Mouse (Mus musculus) MEL (cell line): ENCODE data around the gene Itpk1. TPM values are rescaled to one million over a fixed set of nuclear protein-coding genes. Genes with fewer than 3 reads are reported as not detected.

Experiments used
- DNase-seq: peaks from one replicate; pipeline ENCODE4 v3.0.0; 2011; ENCODE audit warnings: low read depth, low spot score
- H3K27ac ChIP-seq: 2 replicates; pipeline ENCODE4 v1.5.1; 2012; ENCODE audit warnings: low read depth, mild to moderate bottlenecking, control low read depth, low read length, moderate library complexity; ENCODE audit not compliant: control insufficient read depth
- H3K27me3 ChIP-seq, 2 experiments: fragments of 150-350 bp in 1 of 2; sonication (generic) in 1 of 2; 2 replicates each; pipeline ENCODE4 v1.6.1; 2012; ENCODE audit warnings: low read length in 2 of 2, mild to moderate bottlenecking in 2 of 2, improper control_type of control experiment in 1 of 2, moderate library complexity in 1 of 2; ENCODE audit not compliant: insufficient read depth in 2 of 2, control insufficient read depth in 1 of 2
- H3K36me3 ChIP-seq, 2 experiments: 2 replicates each; pipeline ENCODE4 v1.6.1; 2012 to 2014; ENCODE audit warnings: low read length in 2 of 2, improper control_type of control experiment in 1 of 2, inconsistent platforms in 1 of 2, mild to moderate bottlenecking in 1 of 2; ENCODE audit not compliant: insufficient read depth in 2 of 2, control insufficient read depth in 1 of 2
- H3K4me1 ChIP-seq, 2 experiments: fragments of 150-350 bp in 1 of 2; sonication (generic) in 1 of 2; 2 replicates each; pipeline ENCODE4 v1.6.1; 2012; ENCODE audit warnings: low read length in 2 of 2, improper control_type of control experiment in 1 of 2, mild to moderate bottlenecking in 1 of 2; ENCODE audit not compliant: insufficient read depth in 2 of 2, control insufficient read depth in 1 of 2
- H3K4me3 ChIP-seq, 2 experiments: fragments of 150-350 bp in 1 of 2; sonication (generic) in 1 of 2; 2 replicates each; pipeline ENCODE4 v1.5.1; 2012; ENCODE audit warnings: low read depth in 2 of 2, low read length in 2 of 2, mild to moderate bottlenecking in 2 of 2, moderate library complexity in 2 of 2, control low read depth in 1 of 2, improper control_type of control experiment in 1 of 2; ENCODE audit not compliant: control insufficient read depth in 1 of 2, insufficient read depth in 1 of 2
- H3K79me2 ChIP-seq: 2 replicates; pipeline ENCODE4 v1.6.1; 2012; ENCODE audit warnings: mild to moderate bottlenecking, low read length, moderate library complexity; ENCODE audit not compliant: control insufficient read depth, poor library complexity, insufficient read depth
- H3K9ac ChIP-seq: 2 replicates; pipeline ENCODE4 v1.6.1; 2012; ENCODE audit warnings: low read depth, mild to moderate bottlenecking, control low read depth, low read length, moderate library complexity; ENCODE audit not compliant: control insufficient read depth, poor library complexity, severe bottlenecking
- H3K9me3 ChIP-seq: fragments of 150-350 bp; sonication (generic); replicated peaks from 2 replicates; pipeline ENCODE4 v1.6.1; 2012; ENCODE audit warnings: mild to moderate bottlenecking, low read length, improper control_type of control experiment, moderate library complexity; ENCODE audit not compliant: insufficient read depth
- BHLHE40 ChIP-seq: IDR thresholded peaks from 2 replicates; pipeline ENCODE4 v1.6.1; 2012; ENCODE audit warnings: low read depth, mild to moderate bottlenecking, inconsistent platforms, low read length, improper control_type of control experiment, borderline replicate concordance
- CHD2 ChIP-seq: IDR thresholded peaks from 2 replicates; pipeline ENCODE4 v1.6.1; 2011; ENCODE audit warnings: low read length, improper control_type of control experiment
- CTCF ChIP-seq, 3 experiments: IDR thresholded peaks in 2 of 3; conservative IDR thresholded peaks in 1 of 3; 2 replicates each; pipeline ENCODE4 v1.5.1; 2011 to 2012; ENCODE audit warnings: low read length in 3 of 3, low read depth in 2 of 3, mild to moderate bottlenecking in 2 of 3, improper control_type of control experiment in 1 of 3, inconsistent platforms in 1 of 3, mixed read lengths in 1 of 3, moderate library complexity in 1 of 3; ENCODE audit not compliant: control insufficient read depth in 1 of 3, insufficient read depth in 1 of 3, poor library complexity in 1 of 3, severe bottlenecking in 1 of 3
- ELF1 ChIP-seq: IDR thresholded peaks from 2 replicates; pipeline ENCODE4 v1.6.1; 2014; ENCODE audit warnings: low read depth, mild to moderate bottlenecking, inconsistent platforms, low read length, improper control_type of control experiment, moderate library complexity
- ETS1 ChIP-seq: IDR thresholded peaks from 2 replicates; pipeline ENCODE4 v1.6.1; 2012; ENCODE audit warnings: low read depth, mild to moderate bottlenecking, inconsistent platforms, low read length, improper control_type of control experiment, moderate library complexity
- GATA1 ChIP-seq: IDR thresholded peaks from 2 replicates; pipeline ENCODE4 v1.6.1; 2011; ENCODE audit warnings: low read depth, low read length, improper control_type of control experiment
- HCFC1 ChIP-seq: IDR thresholded peaks from 2 replicates; pipeline ENCODE4 v1.6.1; 2012; ENCODE audit warnings: low read depth, mild to moderate bottlenecking, inconsistent platforms, low read length, improper control_type of control experiment, moderate library complexity
- KAT2A ChIP-seq: conservative IDR thresholded peaks from 2 replicates; pipeline ENCODE4 v1.6.1; 2012; ENCODE audit warnings: low read depth, low read length, improper control_type of control experiment, inconsistent platforms
- MAX ChIP-seq: IDR thresholded peaks from 2 replicates; pipeline ENCODE4 v1.6.1; 2011; ENCODE audit warnings: low read length, improper control_type of control experiment
- MAZ ChIP-seq: IDR thresholded peaks from 2 replicates; pipeline ENCODE4 v1.6.1; 2012; ENCODE audit warnings: low read depth, mild to moderate bottlenecking, inconsistent platforms, low read length, improper control_type of control experiment
- MEF2A ChIP-seq: IDR thresholded peaks from 2 replicates; pipeline ENCODE4 v1.6.1; 2014; ENCODE audit warnings: low read depth, mild to moderate bottlenecking, inconsistent platforms, low read length, improper control_type of control experiment; ENCODE audit not compliant: poor library complexity, insufficient replicate concordance, severe bottlenecking; ENCODE audit errors: extremely low read depth
- MXI1 ChIP-seq: IDR thresholded peaks from 2 replicates; pipeline ENCODE4 v1.6.1; 2011; ENCODE audit warnings: mild to moderate bottlenecking, low read depth, low read length, improper control_type of control experiment
- MYB ChIP-seq: IDR thresholded peaks from 2 replicates; pipeline ENCODE4 v1.6.1; 2011; ENCODE audit warnings: mild to moderate bottlenecking, low read depth, low read length, improper control_type of control experiment
- MYC ChIP-seq: IDR thresholded peaks from 2 replicates; pipeline ENCODE4 v1.6.1; 2011; ENCODE audit warnings: low read depth, mild to moderate bottlenecking, low read length, improper control_type of control experiment, moderate library complexity
- NELFE ChIP-seq: IDR thresholded peaks from 2 replicates; pipeline ENCODE4 v1.6.1; 2011; ENCODE audit warnings: low read depth, low read length, improper control_type of control experiment
- POLR2A ChIP-seq, 2 experiments: IDR thresholded peaks; 2 replicates each; pipeline ENCODE4 v1.6.1; 2011 to 2012; ENCODE audit warnings: low read length in 2 of 2, mild to moderate bottlenecking in 2 of 2, control low read depth in 1 of 2, improper control_type of control experiment in 1 of 2, low read depth in 1 of 2, moderate library complexity in 1 of 2; ENCODE audit not compliant: control insufficient read depth in 1 of 2, insufficient read depth in 1 of 2, poor library complexity in 1 of 2
- POLR2AphosphoS2 ChIP-seq: IDR thresholded peaks from 2 replicates; pipeline ENCODE4 v1.6.1; 2011; ENCODE audit warnings: low read length, improper control_type of control experiment
- POLR2AphosphoS5 ChIP-seq: IDR thresholded peaks from 2 replicates; pipeline ENCODE4 v1.6.1; 2012; ENCODE audit warnings: low read depth, borderline replicate concordance, mild to moderate bottlenecking, inconsistent platforms, low read length, moderate library complexity, mixed read lengths
- RAD21 ChIP-seq: IDR thresholded peaks from 2 replicates; pipeline ENCODE4 v1.6.1; 2011; ENCODE audit warnings: mild to moderate bottlenecking, low read depth, low read length, improper control_type of control experiment
- RCOR1 ChIP-seq: IDR thresholded peaks from 2 replicates; pipeline ENCODE4 v1.6.1; 2012; ENCODE audit warnings: low read depth, mild to moderate bottlenecking, inconsistent platforms, low read length, improper control_type of control experiment
- SIN3A ChIP-seq: IDR thresholded peaks from 2 replicates; pipeline ENCODE4 v1.6.1; 2012; ENCODE audit warnings: low read length, improper control_type of control experiment, inconsistent platforms
- TAL1 ChIP-seq: IDR thresholded peaks from 2 replicates; pipeline ENCODE4 v1.6.1; 2012; ENCODE audit warnings: mild to moderate bottlenecking, inconsistent platforms, low read length, moderate library complexity, mixed read lengths
- TBP ChIP-seq: IDR thresholded peaks from 2 replicates; pipeline ENCODE4 v1.8.0; 2011; ENCODE audit warnings: low read depth, low read length, improper control_type of control experiment
- TCF12 ChIP-seq: IDR thresholded peaks from 2 replicates; pipeline ENCODE4 v1.6.1; 2014; ENCODE audit warnings: low read depth, mild to moderate bottlenecking, inconsistent platforms, low read length, improper control_type of control experiment, moderate library complexity
- USF1 ChIP-seq: IDR thresholded peaks from 2 replicates; pipeline ENCODE4 v1.6.1; 2014; ENCODE audit warnings: low read depth, mild to moderate bottlenecking, inconsistent platforms, low read length, improper control_type of control experiment, moderate library complexity
- ZC3H11A ChIP-seq: IDR thresholded peaks from 2 replicates; pipeline ENCODE4 v1.6.1; 2012; ENCODE audit warnings: low read depth, mild to moderate bottlenecking, inconsistent platforms, low read length, improper control_type of control experiment
- ZKSCAN1 ChIP-seq: IDR thresholded peaks from 2 replicates; pipeline ENCODE4 v1.6.1; 2012; ENCODE audit warnings: low read depth, mild to moderate bottlenecking, inconsistent platforms, low read length, improper control_type of control experiment, moderate library complexity
- ZMIZ1 ChIP-seq: IDR thresholded peaks from 2 replicates; pipeline ENCODE4 v1.6.1; 2012; ENCODE audit warnings: low read depth, mild to moderate bottlenecking, inconsistent platforms, low read length, improper control_type of control experiment, moderate library complexity
- polyA plus RNA-seq, 2 experiments: library from polyadenylated mRNA; stranded (reverse) in 1 of 2; unstranded in 1 of 2; fragments of >175 nt in 1 of 2; fragments of >200 nt in 1 of 2; gene quantifications; 2 replicates each; pipeline versions ENCODE4 v1.2.1 to v1.2.4; 2012; ENCODE audit warnings: low replicate concordance in 2 of 2, low read depth in 1 of 2; ENCODE audit not compliant: insufficient read length in 2 of 2, insufficient read depth in 1 of 2, missing spikeins in 1 of 2
- total RNA-seq: library from RNA; depleted of rRNA; stranded (reverse); fragments of 300-350 nt; gene quantifications from 2 replicates; pipeline ENCODE4 v1.2.3, GENCODE M21; 2012

The Itpk1 gene
- total and polyA plus RNA-seq, 3 experiments: 12.0 to 25.7 TPM; not detected in 1

DNA sequence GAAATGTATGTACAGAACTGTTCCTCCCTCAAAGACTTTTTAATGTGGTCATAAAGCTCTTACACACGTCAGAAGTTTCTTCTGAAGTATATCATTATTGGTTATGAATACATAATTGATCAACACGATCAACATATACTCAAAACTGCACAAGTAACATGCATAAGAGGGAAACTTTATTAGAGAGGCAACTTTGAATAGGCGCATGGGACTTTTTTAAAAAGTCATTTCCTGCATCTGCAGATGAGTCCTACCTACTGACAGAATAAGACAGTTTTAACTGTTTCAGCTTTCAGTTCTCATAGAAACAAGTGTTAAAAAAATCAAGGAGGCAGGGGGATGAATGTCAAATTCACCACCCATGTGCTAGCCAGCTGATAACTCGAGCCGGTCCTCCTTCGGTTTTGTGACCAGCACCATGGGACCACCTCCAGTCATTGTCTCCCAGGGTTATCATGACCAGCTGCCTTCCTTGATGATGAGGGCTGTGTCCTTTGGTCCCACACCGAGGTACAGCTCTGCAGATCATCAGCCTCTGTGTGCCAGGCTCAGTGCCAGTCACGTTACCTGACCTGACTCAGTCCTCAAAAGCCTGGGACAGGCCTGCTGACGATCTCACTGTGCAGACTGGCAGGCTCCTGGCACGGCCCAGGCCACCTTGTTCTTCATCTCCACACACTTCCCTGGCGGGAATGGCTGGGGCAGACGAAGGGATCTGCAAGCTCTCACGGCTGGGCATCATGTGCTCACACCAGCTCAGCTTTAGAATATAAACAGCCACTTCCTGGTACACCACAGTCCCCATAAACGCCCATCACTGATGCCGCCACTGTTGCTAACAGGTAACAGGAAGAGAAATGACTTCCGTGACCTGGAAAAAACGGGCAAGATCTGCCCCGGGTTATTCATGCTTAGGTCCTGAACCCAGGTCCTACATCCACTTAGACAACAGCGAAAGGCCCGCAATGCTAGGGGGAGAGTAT lies 31.6 kb downstream of the Itpk1 start:
- Histone ChIP-seq H3K9ac (no peak overlapping the region), H3K79me2 (no peaks in the 10 kb centered on the region), H3K4me1 (no peaks in the 10 kb centered on the region), H3K36me3 (no peaks in the 10 kb centered on the region), H3K27me3 (no peaks in the 10 kb centered on the region), H3K9me3 (no peaks in the 10 kb centered on the region), H3K27ac (no peak overlapping the region), H3K4me3 (no peak overlapping the region)
- no peak for DNase-seq
- TF ChIP-seq MYC (no peak), ZKSCAN1 (no peak), MYB (no peak), SIN3A (no peak), MAZ (no peak), CTCF (IDR thresholded peaks at IDR 0.05 in 2 of 3, conservative IDR thresholded peaks at IDR 0.05 in 1 of 3; ENCODE audit: control insufficient read depth in 1 of 3, insufficient read depth in 1 of 3, low read depth in 2 of 3, low read length in 3 of 3, poor library complexity in 1 of 3, severe bottlenecking in 1 of 3) (no peak), RAD21 (no peak), NELFE (no peak), MXI1 (no peak), TAL1 (no peak), RCOR1 (no peak), USF1 (no peak), ETS1 (no peak), ELF1 (no peak), ZC3H11A (no peak), POLR2A (IDR thresholded peaks at IDR 0.05; ENCODE audit: control insufficient read depth in 1 of 2, insufficient read depth in 1 of 2, low read depth in 1 of 2, low read length in 2 of 2, poor library complexity in 1 of 2) (no peak), CHD2 (no peak), KAT2A (no peak), MAX (no peak)

DNA sequence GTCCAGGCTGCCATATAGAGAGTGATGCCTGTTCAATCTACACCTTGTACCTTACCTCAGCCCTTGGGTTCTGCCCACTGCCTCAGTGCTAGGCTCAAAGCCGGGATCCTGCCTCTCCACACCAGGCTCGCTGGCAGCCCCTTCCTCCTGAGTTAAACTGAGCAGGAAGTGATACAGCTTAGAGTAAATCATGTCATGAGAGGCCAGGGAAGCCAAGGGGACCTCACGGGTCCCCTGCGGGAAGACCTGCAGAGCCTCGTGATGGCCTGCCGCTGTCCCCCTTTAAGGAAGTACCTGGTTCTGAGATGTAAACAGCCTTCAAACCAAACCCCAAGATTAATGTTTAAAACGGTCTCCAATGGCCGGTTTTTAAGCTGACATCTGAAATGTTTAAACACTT lies 32.6 kb downstream of the Itpk1 start:
- no peaks in the 10 kb centered on the region for H3K79me2 ChIP-seq
- H3K27ac ChIP-seq: no peak overlapping the region
- no peaks in the 10 kb centered on the region for H3K4me1 ChIP-seq
- H3K36me3 ChIP-seq: no peaks in the 10 kb centered on the region
- no peak for DNase-seq
- H3K4me3 ChIP-seq: no peak overlapping the region
- TF ChIP-seq ZC3H11A: no peak
- TF ChIP-seq MAX: no peak
- TF ChIP-seq MXI1: no peak
- TF ChIP-seq HCFC1: no peak
- TF ChIP-seq TAL1: no peak
- no peak for TF ChIP-seq NELFE
- TF ChIP-seq TCF12: no peak
- no peak for TF ChIP-seq TBP
- no peak for TF ChIP-seq POLR2AphosphoS2
- TF ChIP-seq ETS1: no peak
- no peak for TF ChIP-seq ZKSCAN1
- TF ChIP-seq RCOR1: no peak
- TF ChIP-seq BHLHE40: no peak
- no peak for TF ChIP-seq POLR2AphosphoS5
- TF ChIP-seq KAT2A: no peak
- TF ChIP-seq RAD21: no peak
- no peak for TF ChIP-seq GATA1
- no peak for TF ChIP-seq ZMIZ1
- TF ChIP-seq MEF2A: no peak
- no peak for TF ChIP-seq MAZ
- H3K9me3 ChIP-seq: no peaks in the 10 kb centered on the region
- H3K9ac ChIP-seq: no peak overlapping the region
- no peaks in the 10 kb centered on the region for H3K27me3 ChIP-seq
